Mouse (Mus musculus) telencephalon, adult 2 months (tissue): ENCODE measurements at regions not wholly inside any gene's neighbourhood (a gene's known extent, or its start where the extent isn't known, plus 50 kb on each side); places are given as distances from the start of the nearest gene placed in this dataset.

ENCODE experiments used
- DNase-seq: peaks from one replicate; pipeline ENCODE4 v3.0.0-alpha.2; 2011; ENCODE audit warnings: low read depth, low spot score

DNA sequence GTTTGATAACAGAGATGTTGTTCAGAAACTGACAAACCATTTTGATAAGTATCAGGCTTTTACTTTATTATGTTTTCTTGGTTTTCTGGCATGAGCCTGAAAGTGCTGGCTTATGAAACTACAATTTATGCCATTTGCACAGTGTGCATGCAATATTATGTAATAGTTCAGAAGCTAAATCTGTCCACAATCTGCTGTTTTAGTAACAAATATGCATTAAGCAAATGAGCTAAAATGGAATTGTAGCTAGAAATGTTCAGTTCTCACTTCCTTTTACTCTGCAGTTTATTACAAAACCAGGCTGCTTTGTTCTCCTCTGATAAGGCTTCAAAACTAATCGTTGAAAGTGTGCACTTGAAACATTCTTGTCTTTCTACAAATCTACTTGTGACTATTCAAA, 332.4 kb upstream of the Adarb2 start:
- DNase-seq, result peak; percentile 72

DNA sequence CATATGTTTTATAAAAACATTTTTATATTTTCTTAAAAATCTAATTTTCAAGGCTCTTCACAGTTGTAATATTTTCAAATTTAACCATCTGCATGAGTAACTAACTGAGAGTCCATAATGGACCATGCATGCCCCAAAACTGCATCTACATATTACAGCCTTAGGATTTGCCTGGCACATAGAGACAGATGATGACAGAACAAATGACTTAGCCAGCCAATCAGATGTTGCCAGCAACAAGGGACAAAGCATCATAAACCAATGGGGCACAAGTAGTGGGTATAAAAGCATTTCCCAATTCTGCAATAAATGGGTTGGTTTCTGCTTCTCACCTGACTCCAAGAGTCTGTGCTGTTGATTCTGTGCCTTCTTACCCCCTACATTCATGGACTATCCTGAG, 287.3 kb upstream of the Adarb2 start:
- no peak for DNase-seq
